9 mouse cellular contexts compared by ENCODE assay signal in genomic region chr11:34941486-34942456, GRCm38 (mm10).
A peak's percentile ranks its signal among the peaks of the same experiment; 100 is the strongest.
DNase-seq lines count a peak whose midpoint lies in the region; ATAC-seq and TF ChIP-seq lines count a peak whose summit lies in the region.
"Had no signal": no experiment of that assay in that cellular context is flagged by ENCODE, and none has a peak within 500 bp of the region (broad histone marks: within the 10 kb centered on the region; RNA-seq: fewer than 3 reads in every experiment).

No protein-coding gene starts in this region.

- H3K4me3 ChIP-seq in forebrain, embryonic 10.5 days = no peak overlapping the region
- no peak overlapping the region for H3K4me3 ChIP-seq in hindbrain, postnatal 0 days (ENCODE audit: low read length)
- no peak overlapping the region for H3K4me3 ChIP-seq in liver, postnatal 0 days (ENCODE audit: low read depth, low read length)

- DNase-seq in kidney, adult 9 months = peak; percentile 26
- no peak for DNase-seq in kidney, adult 18-20 months
- no peak for DNase-seq in forebrain, embryonic 10.5 days (ENCODE audit: extremely low spot score, low spot score)
- DNase-seq in hindbrain, postnatal 0 days (ENCODE audit: low spot score) = peak; percentile 45
- DNase-seq in retina, embryonic 14.5 days (ENCODE audit: low spot score) = peak; percentile 27
- no peak for DNase-seq in liver, postnatal 0 days
- no peak for DNase-seq in urinary bladder, postnatal 4 days (ENCODE audit: low spot score in 2 of 2)
- DNase-seq in layer of hippocampus, adult 18-20 months (ENCODE audit: low spot score in 2 of 2) = no peak
- DNase-seq: cerebellum, postnatal 36 days had no signal

- H3K27me3 ChIP-seq in forebrain, embryonic 10.5 days (ENCODE audit: poor library complexity, severe bottlenecking) = peaks cover 3% of the 10 kb centered on the region; the same call in 1 of the 2 replicates
- no peaks in the 10 kb centered on the region for H3K27me3 ChIP-seq in hindbrain, postnatal 0 days (ENCODE audit: insufficient read depth, low read length)
- no peaks in the 10 kb centered on the region for H3K27me3 ChIP-seq in liver, postnatal 0 days (ENCODE audit: insufficient read depth, low read length)

- no peak for TF ChIP-seq CTCF in hindbrain, postnatal 0 days (IDR thresholded peaks at IDR 0.05; ENCODE audit: low read depth)
- no peak for TF ChIP-seq CTCF in liver, postnatal 0 days (IDR thresholded peaks at IDR 0.05; ENCODE audit: low read depth)

- H3K4me1 ChIP-seq in forebrain, embryonic 10.5 days = peaks cover 20% of the 10 kb centered on the region
- H3K4me1 ChIP-seq in hindbrain, postnatal 0 days (ENCODE audit: insufficient read depth, low read length) = no peaks in the 10 kb centered on the region
- H3K4me1 ChIP-seq in liver, postnatal 0 days (ENCODE audit: insufficient read depth) = no peaks in the 10 kb centered on the region

- H3K27ac ChIP-seq in forebrain, embryonic 10.5 days = peak overlapping the region; percentile 59
- no peak overlapping the region for H3K27ac ChIP-seq in hindbrain, postnatal 0 days
- H3K27ac ChIP-seq in liver, postnatal 0 days (ENCODE audit: low read depth) = no peak overlapping the region

- 67% methylated on average over 4 of the region's 4 CpGs for WGBS in forebrain, embryonic 10.5 days
- 50% methylated on average over 4 of the region's 4 CpGs for WGBS in hindbrain, postnatal 0 days
- 73% methylated on average over 4 of the region's 4 CpGs for WGBS in liver, postnatal 0 days (ENCODE audit: insufficient replicate concordance)

- no peak overlapping the region for H3K9ac ChIP-seq in hindbrain, postnatal 0 days (replicated peaks; ENCODE audit: low read length)
- no peak overlapping the region for H3K9ac ChIP-seq in liver, postnatal 0 days (replicated peaks)

- H3K36me3 ChIP-seq in forebrain, embryonic 10.5 days (replicated peaks) = no peaks in the 10 kb centered on the region
- H3K36me3 ChIP-seq in hindbrain, postnatal 0 days (ENCODE audit: insufficient read depth, low read length) = no peaks in the 10 kb centered on the region
- no peaks in the 10 kb centered on the region for H3K36me3 ChIP-seq in liver, postnatal 0 days (replicated peaks; ENCODE audit: insufficient read depth, low read length)

- H3K9me3 ChIP-seq in forebrain, embryonic 10.5 days = no peaks in the 10 kb centered on the region
- no peaks in the 10 kb centered on the region for H3K9me3 ChIP-seq in hindbrain, postnatal 0 days (ENCODE audit: low read length)
- no peaks in the 10 kb centered on the region for H3K9me3 ChIP-seq in liver, postnatal 0 days (ENCODE audit: low read length)

- no peak for ATAC-seq in hindbrain, postnatal 0 days
- ATAC-seq in liver, postnatal 0 days = no peak

- no peak overlapping the region for H3K4me2 ChIP-seq in hindbrain, postnatal 0 days (ENCODE audit: low read depth, low read length)
- H3K4me2 ChIP-seq in liver, postnatal 0 days (ENCODE audit: low read depth, low read length) = no peak overlapping the region

- no peak for TF ChIP-seq EP300 in liver, postnatal 0 days (IDR thresholded peaks at IDR 0.05; ENCODE audit: low read depth)

Comparison
In these comparisons a context has a peak if more than half of its experiments do, and no peak if none do; other contexts are left out.
1. DNase-seq: peak in kidney, adult 9 months (single experiment), hindbrain, postnatal 0 days (single experiment) and retina, embryonic 14.5 days (single experiment); none in kidney, adult 18-20 months (single experiment), forebrain, embryonic 10.5 days (single experiment), liver, postnatal 0 days (single experiment), urinary bladder, postnatal 4 days (0 of 2) and layer of hippocampus, adult 18-20 months (0 of 2).